Mouse (Mus musculus) G1E (cell line): ENCODE measurements at regions not wholly inside any gene's neighbourhood (a gene's known extent, or its start where the extent isn't known, plus 50 kb on each side); places are given as distances from the start of the nearest gene placed in this dataset.

ENCODE experiments used
- CTCF ChIP-seq: IDR thresholded peaks from 2 replicates; pipeline ENCODE4 v1.5.1; 2012; ENCODE audit warnings: low read depth, low read length, inconsistent platforms, mixed read lengths
- GATA1 ChIP-seq: IDR thresholded peaks from 2 replicates; pipeline ENCODE4 v1.6.1; 2012; ENCODE audit warnings: borderline replicate concordance, low read length, inconsistent platforms, mixed read lengths

- TF ChIP-seq CTCF (no peak), GATA1 (no peak)
Observed at GRCm38 (mm10) chr7:135813616-135814015, 97.5 kb upstream of the Mki67 start.
